12 mouse cellular contexts compared by ENCODE assay signal in the genomic region with DNA sequence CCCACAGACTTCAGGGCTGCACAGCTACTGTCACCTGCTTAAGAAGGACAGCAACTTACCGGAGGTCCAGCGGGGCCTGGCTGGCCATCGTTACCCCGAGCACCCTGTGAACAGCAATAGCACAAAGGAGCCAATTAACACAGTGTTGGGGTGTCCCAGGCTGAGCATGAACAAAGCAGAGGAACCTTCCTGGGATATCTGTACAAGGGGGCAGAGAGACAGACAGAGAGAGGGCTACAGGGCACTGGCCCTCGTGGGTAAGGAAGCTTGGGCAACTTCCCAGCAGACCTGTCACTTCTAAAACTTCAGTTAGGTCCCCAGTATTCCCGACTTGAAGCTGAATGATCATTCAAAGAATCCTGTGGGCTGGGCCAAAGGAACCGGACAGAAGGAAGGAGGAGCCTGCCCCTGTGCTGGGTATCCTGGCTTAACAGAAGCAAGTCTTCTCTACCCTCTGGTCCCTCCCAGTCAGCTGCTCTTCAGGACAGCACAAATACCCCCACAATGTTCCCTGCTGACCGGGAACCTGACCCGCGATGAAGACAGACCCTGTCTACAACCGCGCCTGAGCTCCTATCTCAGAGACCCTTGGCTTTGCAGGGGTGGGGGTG. TPM values are rescaled to one million over a fixed set of nuclear protein-coding genes. Genes with fewer than 3 reads are reported as not detected.
A peak's percentile ranks its signal among the peaks of the same experiment; 100 is the strongest.
DNase-seq lines count a peak whose midpoint lies in the region; ATAC-seq lines count a peak whose summit lies in the region.
"Had no signal": no experiment of that assay in that cellular context is flagged by ENCODE, and none has a peak within 500 bp of the region (broad histone marks: within the 10 kb centered on the region; RNA-seq: fewer than 3 reads in every experiment).

No protein-coding gene starts in this region.

- no peak overlapping the region for H3K4me3 ChIP-seq in forebrain, embryonic 11.5 days (ENCODE audit: low read depth, low read length)
- no peak overlapping the region for H3K4me3 ChIP-seq in forebrain, embryonic 16.5 days (replicated peaks; ENCODE audit: low read length)
- H3K4me3 ChIP-seq in midbrain, embryonic 11.5 days (ENCODE audit: low read depth, low read length), result no peak overlapping the region
- no peak overlapping the region for H3K4me3 ChIP-seq in midbrain, embryonic 16.5 days (ENCODE audit: low read depth, low read length)
- no peak overlapping the region for H3K4me3 ChIP-seq in limb, embryonic 12.5 days (replicated peaks)
- H3K4me3 ChIP-seq: stomach, embryonic 15.5 days had no signal

- H3K9me3 ChIP-seq in forebrain, embryonic 11.5 days (ENCODE audit: control insufficient read depth, low read length), result no peaks in the 10 kb centered on the region
- H3K9me3 ChIP-seq in forebrain, embryonic 16.5 days (ENCODE audit: control insufficient read depth, low read length), result no peaks in the 10 kb centered on the region
- no peaks in the 10 kb centered on the region for H3K9me3 ChIP-seq in midbrain, embryonic 11.5 days (ENCODE audit: control insufficient read depth, low read length)
- no peaks in the 10 kb centered on the region for H3K9me3 ChIP-seq in midbrain, embryonic 16.5 days (replicated peaks; ENCODE audit: control insufficient read depth, low read length, poor library complexity, severe bottlenecking)
- H3K9me3 ChIP-seq in limb, embryonic 12.5 days, result no peaks in the 10 kb centered on the region
- H3K9me3 ChIP-seq: stomach, embryonic 15.5 days had no signal

- H3K4me2 ChIP-seq in forebrain, embryonic 11.5 days (ENCODE audit: low read depth, low read length, severe bottlenecking), result peak overlapping the region; percentile 42; the same call in 1 of the 2 replicates
- no peak overlapping the region for H3K4me2 ChIP-seq in forebrain, embryonic 16.5 days (ENCODE audit: low read length)
- peak overlapping the region; percentile 14 for H3K4me2 ChIP-seq in midbrain, embryonic 11.5 days
- H3K4me2 ChIP-seq in midbrain, embryonic 16.5 days (ENCODE audit: low read length), result no peak overlapping the region
- peak overlapping the region; percentile 35; the same call in 1 of the 2 replicates for H3K4me2 ChIP-seq in limb, embryonic 12.5 days
- H3K4me2 ChIP-seq: stomach, embryonic 15.5 days had no signal

- H3K27ac ChIP-seq in forebrain, embryonic 11.5 days (ENCODE audit: low read depth, low read length), result peak overlapping the region; percentile 95
- no peak overlapping the region for H3K27ac ChIP-seq in forebrain, embryonic 16.5 days (ENCODE audit: low read length)
- peak overlapping the region; percentile 98 for H3K27ac ChIP-seq in midbrain, embryonic 11.5 days (ENCODE audit: low read depth, low read length)
- no peak overlapping the region for H3K27ac ChIP-seq in midbrain, embryonic 16.5 days (ENCODE audit: low read length)
- H3K27ac ChIP-seq in limb, embryonic 12.5 days, result peak overlapping the region; percentile 94
- H3K27ac ChIP-seq: stomach, embryonic 15.5 days had no signal

- WGBS in forebrain, embryonic 11.5 days, result 7% methylated on average over 12 of the region's 12 CpGs
- 7% methylated on average over 12 of the region's 12 CpGs for WGBS in forebrain, embryonic 16.5 days
- whole genome bisulfite sequencing in midbrain, embryonic 11.5 days, result 3% methylated on average over 12 of the region's 12 CpGs
- WGBS in midbrain, embryonic 16.5 days, result 9% methylated on average over 12 of the region's 12 CpGs
- 23% methylated on average over 12 of the region's 12 CpGs for WGBS in limb, embryonic 12.5 days

- no peaks in the 10 kb centered on the region for H3K27me3 ChIP-seq in forebrain, embryonic 11.5 days (ENCODE audit: control insufficient read depth, insufficient read depth, low read length)
- H3K27me3 ChIP-seq in forebrain, embryonic 16.5 days (replicated peaks; ENCODE audit: control insufficient read depth, insufficient read depth, low read length), result no peaks in the 10 kb centered on the region
- H3K27me3 ChIP-seq in midbrain, embryonic 11.5 days (ENCODE audit: control insufficient read depth, insufficient read depth, low read length), result no peaks in the 10 kb centered on the region; the same call in 1 of the 2 replicates
- H3K27me3 ChIP-seq in midbrain, embryonic 16.5 days (ENCODE audit: control insufficient read depth, insufficient read depth, low read depth, low read length), result no peaks in the 10 kb centered on the region
- H3K27me3 ChIP-seq in limb, embryonic 12.5 days, result no peaks in the 10 kb centered on the region

- peak overlapping the region; percentile 58 for H3K9ac ChIP-seq in forebrain, embryonic 11.5 days (ENCODE audit: low read length)
- no peak overlapping the region for H3K9ac ChIP-seq in forebrain, embryonic 16.5 days (replicated peaks; ENCODE audit: low read depth, low read length)
- peak overlapping the region; percentile 63 for H3K9ac ChIP-seq in midbrain, embryonic 11.5 days (ENCODE audit: low read length)
- no peak overlapping the region for H3K9ac ChIP-seq in midbrain, embryonic 16.5 days (ENCODE audit: low read depth, low read length)
- no peak overlapping the region; the same call in 1 of the 2 replicates for H3K9ac ChIP-seq in limb, embryonic 12.5 days (replicated peaks)
- H3K9ac ChIP-seq: stomach, embryonic 15.5 days had no signal

- H3K4me1 ChIP-seq in forebrain, embryonic 11.5 days (replicated peaks; ENCODE audit: control insufficient read depth, insufficient read depth, low read length), result peaks cover 37% of the 10 kb centered on the region
- H3K4me1 ChIP-seq in forebrain, embryonic 16.5 days (replicated peaks; ENCODE audit: control insufficient read depth, insufficient read depth, low read length), result peaks cover 39% of the 10 kb centered on the region
- H3K4me1 ChIP-seq in midbrain, embryonic 11.5 days (ENCODE audit: control insufficient read depth, insufficient read depth, low read length), result peaks cover 51% of the 10 kb centered on the region
- peaks cover 40% of the 10 kb centered on the region for H3K4me1 ChIP-seq in midbrain, embryonic 16.5 days (ENCODE audit: control insufficient read depth, insufficient read depth, low read length)
- H3K4me1 ChIP-seq in limb, embryonic 12.5 days (replicated peaks), result peaks cover 53% of the 10 kb centered on the region

- peaks cover 18% of the 10 kb centered on the region; the same call in 1 of the 2 replicates for H3K36me3 ChIP-seq in forebrain, embryonic 11.5 days (ENCODE audit: control insufficient read depth, insufficient read depth, low read length)
- H3K36me3 ChIP-seq in forebrain, embryonic 16.5 days (ENCODE audit: control insufficient read depth, insufficient read depth), result no peaks in the 10 kb centered on the region
- H3K36me3 ChIP-seq in midbrain, embryonic 11.5 days (ENCODE audit: control insufficient read depth, insufficient read depth, low read length), result peaks cover 21% of the 10 kb centered on the region
- H3K36me3 ChIP-seq in midbrain, embryonic 16.5 days (ENCODE audit: control insufficient read depth, insufficient read depth, low read length), result no peaks in the 10 kb centered on the region
- H3K36me3 ChIP-seq in limb, embryonic 12.5 days, result peaks cover 82% of the 10 kb centered on the region
- H3K36me3 ChIP-seq: stomach, embryonic 15.5 days had no signal

- DNase-seq in forebrain, embryonic 11.5 days (ENCODE audit: low spot score), result no peak
- peak; percentile 92 for DNase-seq in midbrain, embryonic 11.5 days (ENCODE audit: low spot score, missing footprints)
- DNase-seq in layer of hippocampus, postnatal 25 days (ENCODE audit: extremely low spot score in 1 of 2, low spot score in 1 of 2), result no peak
- DNase-seq in layer of hippocampus, adult 11-12 months (ENCODE audit: low spot score), result no peak
- DNase-seq: cerebellum, adult 9-11 months; kidney, postnatal 25 days; right cerebral cortex, postnatal 14 days had no signal

- ATAC-seq in forebrain, embryonic 11.5 days (replicated peaks; ENCODE audit: low FRiP score), result no peak
- ATAC-seq in forebrain, embryonic 16.5 days, result no peak
- no peak for ATAC-seq in midbrain, embryonic 11.5 days (ENCODE audit: low FRiP score)
- ATAC-seq in midbrain, embryonic 16.5 days, result no peak
- ATAC-seq in limb, embryonic 12.5 days (ENCODE audit: insufficient number of reproducible peaks, insufficient read depth, low FRiP score, low TSS enrichment, low read depth), result no peak
- ATAC-seq in megakaryocyte progenitor cell, adult 5-6 weeks (replicated peaks; ENCODE audit: poor library complexity), result no peak

RNA-seq across cellular contexts. Expression of a gene that starts 13.1 kb away (rescaled TPM):
- 128 and 143 TPM in 2 replicates for polyA plus RNA-seq in forebrain, embryonic 11.5 days (2014; fragmentation: Nextera tagmentation; extraction: Ambion mirVana)
- polyA plus RNA-seq in forebrain, embryonic 16.5 days (2015; fragmentation: Nextera tagmentation; extraction: Ambion mirVana), result 16.6 and 35.1 TPM in 2 replicates
- polyA plus RNA-seq in midbrain, embryonic 11.5 days (2014; fragmentation: Nextera tagmentation; extraction: Ambion mirVana), result 94.5 and 94.6 TPM in 2 replicates
- polyA plus RNA-seq in midbrain, embryonic 16.5 days (2015; fragmentation: Nextera tagmentation; extraction: Ambion mirVana), result 22.6 and 34.8 TPM in 2 replicates
- 431 and 545 TPM in 2 replicates for polyA plus RNA-seq in limb, embryonic 12.5 days (2016; fragmentation: Nextera tagmentation; extraction: Ambion mirVana)
- 0.05 TPM in 1 of 2 replicates, not detected in the other for total RNA-seq in megakaryocyte progenitor cell, adult 5-6 weeks (2015)
- total RNA-seq in megakaryocyte progenitor cell, adult 5-6 weeks (2017), result not detected in 2 replicates
- 1 to 10 TPM in 1 of 2 experiments, under 1 TPM in 1; 0.42 to 1.0 TPM for total RNA-seq in layer of hippocampus, postnatal 25 days (2021)

RNA-seq across cellular contexts. Expression of a gene that starts 27.4 kb away (rescaled TPM):
- 44.5 and 47.8 TPM in 2 replicates for polyA plus RNA-seq in forebrain, embryonic 11.5 days (2014; fragmentation: Nextera tagmentation; extraction: Ambion mirVana)
- polyA plus RNA-seq in forebrain, embryonic 16.5 days (2015; fragmentation: Nextera tagmentation; extraction: Ambion mirVana), result 64.8 and 66.9 TPM in 2 replicates
- polyA plus RNA-seq in midbrain, embryonic 11.5 days (2014; fragmentation: Nextera tagmentation; extraction: Ambion mirVana), result 60.4 and 62.7 TPM in 2 replicates
- polyA plus RNA-seq in midbrain, embryonic 16.5 days (2015; fragmentation: Nextera tagmentation; extraction: Ambion mirVana), result 52.5 and 57.2 TPM in 2 replicates
- 30.9 and 33.9 TPM in 2 replicates for polyA plus RNA-seq in limb, embryonic 12.5 days (2016; fragmentation: Nextera tagmentation; extraction: Ambion mirVana)
- 41.7 and 48.4 TPM in 2 replicates for total RNA-seq in megakaryocyte progenitor cell, adult 5-6 weeks (2015)
- total RNA-seq in megakaryocyte progenitor cell, adult 5-6 weeks (2017), result 26.2 and 30.1 TPM in 2 replicates
- total RNA-seq in layer of hippocampus, postnatal 25 days (2021), result 10 to 100 TPM; 26.8 to 27.2 TPM

Comparison
In these comparisons a context has a peak if more than half of its experiments do, and no peak if none do; other contexts are left out.
1. H3K27ac ChIP-seq: peak in forebrain, embryonic 11.5 days (single experiment), midbrain, embryonic 11.5 days (single experiment) and limb, embryonic 12.5 days (single experiment); none in forebrain, embryonic 16.5 days (single experiment) and midbrain, embryonic 16.5 days (single experiment).
2. H3K4me2 ChIP-seq: peak in forebrain, embryonic 11.5 days (single experiment), midbrain, embryonic 11.5 days (single experiment) and limb, embryonic 12.5 days (single experiment); none in forebrain, embryonic 16.5 days (single experiment) and midbrain, embryonic 16.5 days (single experiment).
3. H3K9ac ChIP-seq: peak in forebrain, embryonic 11.5 days (single experiment) and midbrain, embryonic 11.5 days (single experiment); none in forebrain, embryonic 16.5 days (single experiment), midbrain, embryonic 16.5 days (single experiment) and limb, embryonic 12.5 days (single experiment).